Mouse (Mus musculus): ENCODE results near the gene Chd8. TPM values are rescaled to one million over a fixed set of nuclear protein-coding genes. Genes with fewer than 3 reads are reported as not detected.
A peak's percentile ranks its signal among the peaks of the same experiment; 100 is the strongest.

Chd8 gene
- polyA plus RNA-seq, 2 experiments from 2014 or later = 58.3 to 58.5 TPM

- no peak for ATAC-seq
These were observed 59.4 kb downstream of the Chd8 start for GRCm38 (mm10) chr14:52198141-52198540.

GRCm38 (mm10) chr14:52197156-52197878 lies 60.3 kb downstream of the Chd8 start, which contains the start of gene Supt16:
Supt16 (minus strand) TSS chr14:52197416.
- peak; percentile 84 for ATAC-seq

- no peak for ATAC-seq
These were observed 61.1 kb downstream of the Chd8 start for GRCm38 (mm10) chr14:52196230-52197155.

GRCm38 (mm10) chr14:52195691-52196090 lies 61.9 kb downstream of the Chd8 start:
- no peak for ATAC-seq

GRCm38 (mm10) chr14:52190740-52191359 lies 66.7 kb downstream of the Chd8 start:
- peak; percentile 54 for ATAC-seq

GRCm38 (mm10) chr14:52189519-52189918 lies 68.1 kb downstream of the Chd8 start:
- ATAC-seq = no peak

GRCm38 (mm10) chr14:52188788-52189187 lies 68.8 kb downstream of the Chd8 start:
- no peak for ATAC-seq

- ATAC-seq = no peak
These were observed 91.0 kb downstream of the Chd8 start for GRCm38 (mm10) chr14:52166571-52166970.

- ATAC-seq = no peak
These were observed 96.7 kb downstream of the Chd8 start for GRCm38 (mm10) chr14:52160911-52161310.

GRCm38 (mm10) chr14:52155008-52155407 lies 102.6 kb downstream of the Chd8 start:
- no peak for ATAC-seq

- no peak for ATAC-seq
These were observed 105.0 kb downstream of the Chd8 start for GRCm38 (mm10) chr14:52152613-52153012.

GRCm38 (mm10) chr14:52152179-52152578 lies 105.4 kb downstream of the Chd8 start:
- no peak for ATAC-seq

- no peak for ATAC-seq
These were observed 107.7 kb downstream of the Chd8 start for GRCm38 (mm10) chr14:52149888-52150287.

Other genes with a start within 250 kb of the Chd8 start
- under 1 TPM in 1 of 2 experiments, not detected in 1; 0.98 TPM for gene Tmem253, start 242.1 kb downstream of the Chd8 start, polyA plus RNA-seq (2017; shearing (Covaris generic))
- 1 to 10 TPM; 1.9 to 2.2 TPM for gene Zfp219, start 237.0 kb downstream of the Chd8 start, polyA plus RNA-seq (2017; shearing (Covaris generic))
- not detected for gene Olfr221, start 215.3 kb downstream of the Chd8 start, polyA plus RNA-seq (2017; shearing (Covaris generic))
- 100 to 1,000 TPM; 414 to 423 TPM for gene Hnrnpc, start 153.8 kb downstream of the Chd8 start, polyA plus RNA-seq (2017; shearing (Covaris generic))
- gene Rpgrip1, start 147.1 kb downstream of the Chd8 start, polyA plus RNA-seq (2017; shearing (Covaris generic)) = 10 to 100 TPM; 71.4 to 94.9 TPM
- gene Supt16, start 60.4 kb downstream of the Chd8 start, polyA plus RNA-seq (2017; shearing (Covaris generic)) = 10 to 100 TPM; 46.7 to 52.4 TPM
- gene Tox4, start 21.4 kb upstream of the Chd8 start, polyA plus RNA-seq (2017; shearing (Covaris generic)) = 10 to 100 TPM; 66.0 to 76.9 TPM
- gene Rab2b, start 21.8 kb upstream of the Chd8 start, polyA plus RNA-seq (2017; shearing (Covaris generic)) = 10 to 100 TPM; 14.5 to 17.3 TPM
- gene Mettl3, start 47.3 kb upstream of the Chd8 start, polyA plus RNA-seq (2017; shearing (Covaris generic)) = 10 to 100 TPM; 32.3 to 33.8 TPM
- gene Sall2, start 71.0 kb upstream of the Chd8 start, polyA plus RNA-seq (2017; shearing (Covaris generic)) = 1 to 10 TPM; 2.9 to 4.1 TPM
- under 1 TPM in 1 of 2 experiments, not detected in 1; 0.12 TPM for gene Olfr1513, start 98.6 kb upstream of the Chd8 start, polyA plus RNA-seq (2017; shearing (Covaris generic))
- not detected for gene Olfr1512, start 121.4 kb upstream of the Chd8 start, polyA plus RNA-seq (2017; shearing (Covaris generic))
- not detected for gene Olfr1511, start 139.6 kb upstream of the Chd8 start, polyA plus RNA-seq (2017; shearing (Covaris generic))
- not detected for gene Olfr1510, start 156.6 kb upstream of the Chd8 start, polyA plus RNA-seq (2017; shearing (Covaris generic))
- not detected for gene Olfr1509, start 185.2 kb upstream of the Chd8 start, polyA plus RNA-seq (2017; shearing (Covaris generic))
- not detected for gene Olfr1508, start 209.7 kb upstream of the Chd8 start, polyA plus RNA-seq (2017; shearing (Covaris generic))
- under 1 TPM in 1 of 2 experiments, not detected in 1; 0.81 TPM for gene Olfr1507, start 238.0 kb upstream of the Chd8 start, polyA plus RNA-seq (2017; shearing (Covaris generic))